Mouse (Mus musculus) neural tube, postnatal 0 days (tissue): Measurements from ENCODE around the gene Phox2b. TPM values are rescaled to one million over a fixed set of nuclear protein-coding genes. Genes with fewer than 3 reads are reported as not detected.

Experiments used
- microRNA-seq: library from miRNA; unstranded; fragments of <30 nt; microRNA quantifications from one replicate; pipeline ENCODE4, GENCODE M21; 2016
- polyA plus RNA-seq: library from polyadenylated mRNA; unstranded; fragments of >200 nt; fragmentation: Nextera tagmentation; extraction: Ambion mirVana; gene quantifications from 2 replicates; pipeline ENCODE4 v1.2.1, GENCODE M21; 2015

Gene Phox2b
- 0.08 and 0.09 TPM in 2 replicates for polyA plus RNA-seq

GRCm38 (mm10) chr5:67098733-67099323 lies at the start of gene Phox2b:
Gene Phox2b (minus strand): TSS chr5:67099301.

Small RNA genes lying within 50 kb of the gene (microRNA-seq; reads per million reads assigned to microRNA genes)
- not detected for gene Gm23841

Other genes starting within 250 kb of the Phox2b start
- gene Tmem33, start 161.3 kb upstream of the Phox2b start, polyA plus RNA-seq: 65.2 and 69.0 TPM in 2 replicates
- 171 and 196 TPM in 2 replicates for gene Slc30a9, start 207.7 kb upstream of the Phox2b start, polyA plus RNA-seq